In genomic region chr10:96213876-96214275, GRCm38 (mm10) we compare ENCODE assay signal across 8 mouse cellular contexts.
DNase-seq lines count a peak whose midpoint lies in the region; ATAC-seq lines count a peak whose summit lies in the region.

No protein-coding gene starts in this region.

- no peaks in the 10 kb centered on the region for H3K27me3 ChIP-seq in intestine, embryonic 14.5 days (replicated peaks; ENCODE audit: control insufficient read depth, insufficient read depth, low read length)

- H3K36me3 ChIP-seq in intestine, embryonic 14.5 days (ENCODE audit: control insufficient read depth, insufficient read depth, low read length), result no peaks in the 10 kb centered on the region

- peak; percentile 84; the same call in 1 of the 2 replicates for ATAC-seq in intestine, embryonic 14.5 days (replicated peaks; ENCODE audit: low FRiP score, low TSS enrichment, low read depth)
- peak; percentile 89 for ATAC-seq in megakaryocyte-erythroid progenitor cell, adult 5-6 weeks (replicated peaks; ENCODE audit: low FRiP score, low TSS enrichment, poor library complexity, severe bottlenecking)

- no peak overlapping the region for H3K27ac ChIP-seq in intestine, embryonic 14.5 days (ENCODE audit: low read depth)

- no peak overlapping the region for H3K4me3 ChIP-seq in intestine, embryonic 14.5 days (ENCODE audit: low read depth, low read length)

- H3K4me2 ChIP-seq in intestine, embryonic 14.5 days (ENCODE audit: low read length), result no peak overlapping the region

- intact Hi-C loops in gastrocnemius, postnatal 36 days (cut with DNase I), result loop anchor here (2.0 to 10.0 kb wide), 5 partner anchors 82 to 1098 kb away; partner anchors contain the start of gene Btg1
- intact Hi-C loops in left cerebral cortex, postnatal 10 days (cut with DNase I), result loop anchor here (2.0 to 5.0 kb wide), 3 partner anchors 403 to 1128 kb away; partner anchors contain the start of gene Btg1

- H3K9ac ChIP-seq in intestine, embryonic 14.5 days (ENCODE audit: low read length), result no peak overlapping the region

- DNase-seq in adrenal gland, adult (ENCODE audit: inconsistent age in 2 of 2, low spot score in 1 of 2), result peak; percentile 90 to 98
- DNase-seq in embryo, embryonic 10.5 days (ENCODE audit: low spot score), result peak; percentile 98
- peak; percentile 82 to 86 for DNase-seq in gastrocnemius, postnatal 36 days
- DNase-seq in intestine, embryonic 14.5 days (ENCODE audit: low spot score), result peak; percentile 93
- peak; percentile 89 to 94 for DNase-seq in left cerebral cortex, postnatal 10 days (ENCODE audit: extremely low spot score in 1 of 2, low spot score in 2 of 2)
- peak; percentile 93 for DNase-seq in right cerebral cortex, postnatal 14 days
- peak; percentile 88 to 92 for DNase-seq in urinary bladder, postnatal 36 days (ENCODE audit: low spot score in 2 of 2)

- H3K9me3 ChIP-seq in intestine, embryonic 14.5 days (ENCODE audit: control insufficient read depth, low read length), result no peaks in the 10 kb centered on the region

- WGBS in intestine, embryonic 14.5 days, result 2% methylated on average over 10 of the region's 10 CpGs

- H3K4me1 ChIP-seq in intestine, embryonic 14.5 days (replicated peaks; ENCODE audit: control insufficient read depth, insufficient read depth, low read length), result no peaks in the 10 kb centered on the region
